Mouse (Mus musculus): ENCODE measurements around the gene Erbb2. TPM values are rescaled to one million over a fixed set of nuclear protein-coding genes. Genes with fewer than 3 reads are reported as not detected.
"Not testable (repeated sequence)": the region's sequence is repeated elsewhere in the genome, so short reads cannot be mapped to it uniquely, and the experiment has no call there.

Erbb2 gene
- polyA plus RNA-seq, 1 experiment from 2014 or later = 64.0 TPM

DNA sequence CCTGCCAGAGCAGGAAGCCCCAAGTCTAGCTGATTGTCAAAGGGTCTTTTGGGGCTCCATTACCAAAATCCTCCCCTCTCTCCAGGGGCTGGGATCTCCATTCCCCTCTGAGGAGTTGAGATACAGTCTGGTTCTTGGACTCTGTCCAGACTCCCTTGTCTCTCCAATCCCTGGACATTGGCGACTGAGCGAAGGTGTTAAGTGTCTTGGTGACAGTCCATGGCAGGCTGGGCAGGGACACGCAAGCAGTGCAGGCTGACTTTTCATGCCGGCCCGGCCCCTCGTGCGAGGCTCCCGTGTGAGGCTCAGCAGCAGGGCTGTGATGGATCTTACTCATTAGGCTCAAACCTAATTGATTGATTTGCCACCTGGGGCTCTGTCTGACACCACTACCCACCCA, 38.0 kb upstream of the Erbb2 start:
- Histone ChIP-seq H3K27ac (replicated peaks) (no peak overlapping the region), H3K36me3 (peaks cover 46% of the 10 kb centered on the region), H3K9ac (no peak overlapping the region), H3K27me3 (no peaks in the 10 kb centered on the region), H3K9me3 (replicated peaks) (no peaks in the 10 kb centered on the region), H3K4me1 (peaks cover 14% of the 10 kb centered on the region), H3K4me2 (replicated peaks) (no peak overlapping the region), H3K4me3 (replicated peaks) (no peak overlapping the region)
- no peak for ATAC-seq (ENCODE audit: insufficient number of reproducible peaks, low FRiP score, low TSS enrichment, low read depth)
- 89% methylated on average over 8 of the region's 8 CpGs for WGBS

DNA sequence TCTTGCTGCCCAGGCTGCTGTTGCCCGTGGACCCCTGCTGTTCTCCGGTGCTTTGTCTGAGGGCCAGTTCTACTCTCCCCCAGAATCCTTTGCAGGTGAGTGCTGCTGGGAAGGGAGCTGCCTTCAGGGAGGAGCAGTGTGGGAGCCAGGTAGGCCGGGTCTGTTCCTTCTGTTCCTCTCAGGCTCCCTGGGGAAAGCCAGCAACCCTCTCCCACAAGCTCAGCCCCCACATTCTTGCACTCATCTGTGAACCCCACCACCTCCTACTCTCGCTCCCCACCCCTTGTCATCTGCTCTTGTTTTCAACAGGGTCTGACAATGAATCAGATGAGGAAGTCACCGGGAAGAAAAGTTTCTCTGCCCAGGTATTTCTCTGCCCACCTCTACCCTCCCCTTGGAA, 35.5 kb upstream of the Erbb2 start:
- Histone ChIP-seq H3K27ac (replicated peaks) (no peak overlapping the region), H3K36me3 (peaks cover 63% of the 10 kb centered on the region), H3K4me3 (replicated peaks) (no peak overlapping the region), H3K9ac (no peak overlapping the region), H3K4me2 (replicated peaks) (no peak overlapping the region), H3K9me3 (replicated peaks) (no peaks in the 10 kb centered on the region), H3K27me3 (no peaks in the 10 kb centered on the region), H3K4me1 (peaks cover 8% of the 10 kb centered on the region)
- 81% methylated on average over 5 of the region's 5 CpGs for WGBS
- no peak for ATAC-seq (ENCODE audit: insufficient number of reproducible peaks, low FRiP score, low TSS enrichment, low read depth)

DNA sequence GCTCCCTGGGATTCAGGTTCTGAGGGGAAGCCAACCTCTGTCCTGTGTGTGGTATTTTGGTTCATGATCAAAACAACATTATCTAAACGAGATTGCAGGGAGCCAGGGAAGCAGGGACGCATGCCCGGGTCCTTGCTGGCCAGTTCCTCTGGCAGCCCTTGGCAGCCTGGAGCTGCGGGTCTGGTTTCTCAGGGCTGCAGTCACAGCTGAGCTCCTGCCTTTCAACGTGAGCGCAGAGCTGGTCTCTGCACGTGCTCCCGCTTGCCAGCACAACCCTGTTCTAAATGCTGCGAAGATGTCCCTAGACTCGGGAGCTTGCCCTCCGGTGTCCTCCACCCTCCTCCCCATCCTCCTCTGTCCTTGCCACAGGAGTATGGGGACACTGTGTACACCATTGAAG, 34.5 kb upstream of the Erbb2 start:
- H3K4me3 ChIP-seq (replicated peaks) = no peak overlapping the region
- no peak overlapping the region for H3K4me2 ChIP-seq (replicated peaks)
- no peak overlapping the region for H3K9ac ChIP-seq
- peaks cover 63% of the 10 kb centered on the region for H3K36me3 ChIP-seq
- no peak for ATAC-seq (ENCODE audit: insufficient number of reproducible peaks, low FRiP score, low TSS enrichment, low read depth)
- H3K27ac ChIP-seq (replicated peaks) = no peak overlapping the region
- 69% methylated on average over 11 of the region's 11 CpGs for WGBS
- H3K9me3 ChIP-seq (replicated peaks) = no peaks in the 10 kb centered on the region
- H3K27me3 ChIP-seq = no peaks in the 10 kb centered on the region
- peaks cover 5% of the 10 kb centered on the region for H3K4me1 ChIP-seq

DNA sequence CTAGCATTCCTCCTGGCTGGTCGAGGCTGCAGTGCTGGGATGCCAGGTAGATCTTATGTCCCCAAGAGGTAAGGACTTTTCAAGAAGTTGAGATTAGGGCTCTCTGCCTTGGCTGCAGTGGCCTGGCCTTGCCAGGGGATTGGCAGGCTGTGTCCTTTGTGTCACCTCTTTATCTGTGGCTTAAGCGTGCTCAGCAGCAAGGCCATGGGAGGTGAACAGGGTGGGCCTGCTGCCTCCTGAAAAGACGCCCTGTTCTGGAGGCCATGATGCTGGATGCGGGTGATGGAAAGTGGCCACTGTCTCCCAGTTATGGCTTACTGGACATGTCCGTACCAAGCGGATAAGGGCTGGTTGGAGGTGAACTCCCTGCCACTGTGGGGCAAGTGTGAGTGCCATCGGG, 32.9 kb upstream of the Erbb2 start:
- Histone ChIP-seq H3K9ac (no peak overlapping the region), H3K4me3 (replicated peaks) (no peak overlapping the region), H3K27me3 (peaks cover 7% of the 10 kb centered on the region), H3K36me3 (peaks cover 63% of the 10 kb centered on the region), H3K27ac (replicated peaks) (0 out of 2 replicates have a peak overlapping the region, but pooled peaks have one; percentile 7), H3K4me1 (peaks cover 5% of the 10 kb centered on the region), H3K4me2 (replicated peaks) (no peak overlapping the region), H3K9me3 (replicated peaks) (no peaks in the 10 kb centered on the region)
- ATAC-seq (ENCODE audit: insufficient number of reproducible peaks, low FRiP score, low TSS enrichment, low read depth) = no peak
- WGBS = 90% methylated on average over 7 of the region's 7 CpGs

DNA sequence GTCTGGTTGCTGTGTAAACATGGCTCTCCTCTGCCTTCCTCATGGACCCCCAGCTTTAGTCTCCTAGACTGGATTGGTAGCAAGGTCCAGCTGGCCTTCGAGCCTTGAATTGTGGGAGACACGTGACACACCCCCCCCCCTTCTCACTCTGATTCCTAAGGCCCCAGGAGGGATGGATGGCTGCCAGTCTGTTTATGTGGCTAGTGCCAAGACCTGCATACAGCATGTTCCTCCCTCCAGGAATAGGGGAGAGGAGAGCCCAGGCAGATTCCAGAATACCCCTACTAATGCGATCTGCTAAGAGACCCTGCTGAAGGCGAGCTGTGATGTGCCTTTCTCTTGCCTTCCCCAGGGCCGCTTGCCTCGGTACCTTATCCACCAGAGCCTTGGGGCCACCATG, 32.2 kb upstream of the Erbb2 start:
- peaks cover 5% of the 10 kb centered on the region for H3K4me1 ChIP-seq
- WGBS = 79% methylated on average over 6 of the region's 6 CpGs
- no peak overlapping the region for H3K27ac ChIP-seq (replicated peaks)
- no peak for ATAC-seq (ENCODE audit: insufficient number of reproducible peaks, low FRiP score, low TSS enrichment, low read depth)
- no peak overlapping the region for H3K4me2 ChIP-seq (replicated peaks)
- H3K9ac ChIP-seq = no peak overlapping the region
- H3K4me3 ChIP-seq (replicated peaks) = no peak overlapping the region
- H3K27me3 ChIP-seq = peaks cover 14% of the 10 kb centered on the region
- H3K9me3 ChIP-seq (replicated peaks) = no peaks in the 10 kb centered on the region
- peaks cover 58% of the 10 kb centered on the region for H3K36me3 ChIP-seq

DNA sequence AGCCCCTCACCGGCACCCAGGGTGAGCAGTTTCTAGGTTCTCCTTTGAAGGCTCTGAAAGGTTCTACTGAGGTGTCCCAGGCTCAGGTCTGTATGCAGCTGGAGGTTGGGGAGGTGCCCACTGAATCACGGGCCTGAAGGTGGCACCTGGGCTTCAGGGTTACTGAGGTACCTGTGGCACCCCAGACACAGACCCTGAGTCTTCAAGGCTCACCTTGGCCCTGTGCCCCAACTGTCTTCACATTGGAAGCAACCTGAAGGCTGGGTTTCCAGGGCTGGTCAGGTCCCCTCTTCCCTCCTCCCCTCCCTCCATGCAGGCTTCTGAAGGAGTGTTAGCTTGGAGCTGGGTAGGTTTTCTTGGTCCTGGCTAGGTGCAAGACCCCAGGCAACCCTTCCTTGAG, 30.6 kb upstream of the Erbb2 start:
- 82% methylated on average over 2 of the region's 2 CpGs for WGBS
- H3K9me3 ChIP-seq (replicated peaks) = no peaks in the 10 kb centered on the region
- ATAC-seq (ENCODE audit: insufficient number of reproducible peaks, low FRiP score, low TSS enrichment, low read depth) = no peak

DNA sequence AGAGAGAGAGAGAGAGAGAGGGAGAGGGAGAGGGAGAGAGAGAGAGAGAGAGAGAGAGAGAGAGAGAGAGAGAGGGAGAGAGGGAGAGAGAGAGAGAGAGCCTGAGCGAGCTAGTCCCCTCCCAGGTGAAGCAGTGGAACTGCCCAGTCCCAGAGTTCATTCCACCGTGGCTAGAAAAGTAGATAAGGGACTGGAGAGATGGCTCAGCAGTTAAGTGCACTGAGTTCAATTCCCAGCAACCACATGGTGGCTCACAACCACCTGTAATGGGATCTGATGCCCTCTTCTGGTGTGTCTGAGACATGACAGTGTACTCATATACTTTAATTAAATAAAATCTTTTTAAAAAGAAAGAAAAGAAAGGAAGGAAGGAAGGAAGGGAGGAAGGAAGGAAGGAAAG, 29.9 kb upstream of the Erbb2 start:
- ATAC-seq (ENCODE audit: insufficient number of reproducible peaks, low FRiP score, low TSS enrichment, low read depth); H3K27ac ChIP-seq (replicated peaks); H3K4me3 ChIP-seq (replicated peaks); H3K9ac ChIP-seq; H3K4me2 ChIP-seq (replicated peaks); H3K9me3 ChIP-seq (replicated peaks): not testable (repeated sequence)
- 40% methylated on average over 2 of the region's 2 CpGs for WGBS
- Histone ChIP-seq H3K27me3 (peaks cover 37% of the 10 kb centered on the region), H3K36me3 (peaks cover 35% of the 10 kb centered on the region), H3K4me1 (peaks cover 14% of the 10 kb centered on the region)

More for the DNA sequence above, 30.6 kb upstream of the Erbb2 start:
- Histone ChIP-seq H3K9ac (no peak overlapping the region), H3K27me3 (peaks cover 30% of the 10 kb centered on the region), H3K4me3 (replicated peaks) (no peak overlapping the region), H3K4me1 (peaks cover 10% of the 10 kb centered on the region), H3K27ac (replicated peaks) (no peak overlapping the region), H3K36me3 (peaks cover 43% of the 10 kb centered on the region), H3K4me2 (replicated peaks) (no peak overlapping the region)

DNA sequence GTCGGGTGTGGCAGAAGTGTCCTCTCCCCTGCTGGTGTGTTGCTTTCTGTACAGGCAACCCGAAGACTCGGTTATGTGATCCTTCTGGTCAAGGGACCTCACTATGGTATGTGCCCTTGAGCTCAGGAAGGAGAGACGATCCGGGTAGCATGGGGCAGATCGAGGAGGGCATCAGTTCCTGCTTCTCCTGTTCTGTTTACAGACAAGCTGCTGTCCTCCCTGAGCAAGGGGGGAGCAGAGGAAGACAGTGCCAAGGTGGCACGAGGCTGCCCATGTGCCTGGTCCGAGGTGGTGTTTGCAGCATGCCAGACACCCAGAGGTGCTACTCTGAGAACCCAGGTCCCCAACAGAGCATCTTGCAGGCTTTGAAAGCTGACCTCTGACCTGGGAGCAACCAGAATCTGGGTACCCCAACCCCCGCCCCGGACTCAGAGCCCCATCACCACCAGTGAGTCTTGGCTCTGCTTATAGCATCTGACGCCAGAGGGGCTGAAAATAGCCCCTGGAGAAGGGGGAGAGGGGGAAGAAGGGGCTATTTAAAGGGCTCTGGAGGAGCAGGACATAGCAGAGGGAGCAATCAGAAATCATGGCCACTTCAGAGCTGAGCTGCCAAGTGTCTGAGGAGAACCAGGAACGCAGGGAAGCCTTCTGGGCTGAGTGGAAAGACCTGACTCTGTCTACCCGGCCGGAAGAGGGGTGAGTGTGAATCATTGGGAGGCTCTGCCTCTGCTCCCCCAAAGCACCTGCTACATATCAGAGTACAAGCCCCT, 28.8 kb upstream of the Erbb2 start, which contains the start of gene Tcap:
TSS of gene Tcap (plus strand) at position 551 of the 770 bp plus-strand sequence.
- no peak for ATAC-seq (ENCODE audit: insufficient number of reproducible peaks, low FRiP score, low TSS enrichment, low read depth)
- Histone ChIP-seq H3K9ac (no peak within 1 kb of the TSS), H3K9me3 (replicated peaks) (no peaks in the 10 kb centered on the region), H3K36me3 (peaks cover 25% of the 10 kb centered on the region), H3K27ac (replicated peaks) (no peak within 1 kb of the TSS), H3K4me2 (replicated peaks) (no peak within 1 kb of the TSS), H3K27me3 (peaks cover 47% of the 10 kb centered on the region), H3K4me1 (peaks cover 14% of the 10 kb centered on the region), H3K4me3 (replicated peaks) (no peak within 1 kb of the TSS)
- WGBS = 49% methylated on average over 14 of the region's 14 CpGs

DNA sequence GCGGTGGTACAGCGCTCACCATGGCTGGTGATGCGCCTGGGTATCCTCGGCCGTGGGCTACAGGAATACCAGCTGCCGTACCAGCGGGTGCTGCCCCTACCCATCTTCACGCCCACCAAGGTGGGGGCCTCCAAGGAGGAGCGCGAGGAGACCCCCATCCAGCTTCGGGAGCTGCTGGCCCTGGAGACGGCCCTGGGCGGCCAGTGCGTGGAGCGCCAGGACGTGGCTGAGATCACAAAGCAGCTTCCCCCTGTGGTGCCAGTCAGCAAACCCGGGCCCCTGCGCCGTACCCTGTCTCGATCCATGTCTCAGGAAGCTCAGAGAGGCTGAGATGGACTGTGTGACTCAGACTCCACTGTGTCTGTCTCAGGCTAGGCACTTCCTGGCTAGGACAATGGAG, 28.1 kb upstream of the Erbb2 start:
- no peak overlapping the region for H3K27ac ChIP-seq (replicated peaks)
- H3K4me3 ChIP-seq (replicated peaks) = no peak overlapping the region
- no peak for ATAC-seq (ENCODE audit: insufficient number of reproducible peaks, low FRiP score, low TSS enrichment, low read depth)
- no peaks in the 10 kb centered on the region for H3K9me3 ChIP-seq (replicated peaks)
- H3K27me3 ChIP-seq = peaks cover 47% of the 10 kb centered on the region
- no peak overlapping the region for H3K4me2 ChIP-seq (replicated peaks)
- H3K36me3 ChIP-seq = peaks cover 17% of the 10 kb centered on the region
- H3K9ac ChIP-seq = no peak overlapping the region
- WGBS = 73% methylated on average over 20 of the region's 20 CpGs
- peaks cover 14% of the 10 kb centered on the region for H3K4me1 ChIP-seq

DNA sequence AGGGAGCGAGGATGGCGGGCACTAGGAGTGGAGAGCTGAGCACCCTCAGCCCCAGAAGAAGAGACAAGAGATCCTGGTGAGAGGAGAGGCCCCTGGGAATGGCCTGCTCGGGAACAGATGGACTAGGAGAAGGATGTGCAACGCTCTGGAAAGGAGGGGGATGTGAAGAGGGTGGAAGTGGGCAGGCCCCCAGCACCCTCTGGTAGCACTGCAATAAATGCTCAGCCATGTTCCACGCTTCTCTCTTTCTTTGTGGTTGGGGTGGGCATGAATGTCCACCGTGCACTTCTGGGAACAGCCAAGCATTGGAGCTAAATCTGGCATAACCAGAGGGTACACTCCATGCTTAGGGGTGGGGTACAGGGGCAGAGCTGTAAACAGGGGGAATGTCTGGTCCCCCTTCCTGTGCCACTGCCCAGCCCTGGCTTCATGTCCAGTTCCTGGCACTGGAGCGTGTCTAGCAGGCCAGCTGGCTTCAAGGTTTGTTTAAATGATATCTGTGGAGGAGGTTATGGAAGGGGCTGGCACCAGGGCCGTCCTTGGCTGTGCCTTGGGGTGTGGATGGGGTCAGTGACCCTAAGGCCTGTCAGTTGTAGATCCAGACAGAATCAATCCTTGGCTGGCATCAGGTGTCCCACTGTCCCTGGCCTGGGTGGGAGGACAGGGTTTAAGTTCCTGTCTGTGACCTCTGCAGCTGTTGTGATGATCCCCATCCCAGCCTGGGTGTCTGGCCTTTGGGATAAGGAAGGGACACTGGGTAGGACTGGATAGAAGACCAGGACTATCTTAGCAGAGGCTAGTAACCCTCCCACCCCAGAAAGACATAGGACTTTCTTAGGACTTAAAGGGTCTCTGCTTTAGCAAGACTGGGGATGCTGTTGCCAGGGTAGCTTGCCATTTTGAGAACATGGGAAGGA, 27.3 kb upstream of the Erbb2 start:
- Histone ChIP-seq H3K9ac (no peak overlapping the region), H3K4me3 (replicated peaks) (no peak overlapping the region), H3K4me2 (replicated peaks) (no peak overlapping the region), H3K4me1 (peaks cover 14% of the 10 kb centered on the region), H3K27me3 (peaks cover 47% of the 10 kb centered on the region), H3K27ac (replicated peaks) (no peak overlapping the region), H3K9me3 (replicated peaks) (no peaks in the 10 kb centered on the region), H3K36me3 (peaks cover 10% of the 10 kb centered on the region)
- no peak for ATAC-seq (ENCODE audit: insufficient number of reproducible peaks, low FRiP score, low TSS enrichment, low read depth)
- 55% methylated on average over 8 of the region's 8 CpGs for WGBS
